Mouse (Mus musculus) T-helper 17 cell (primary cell): ENCODE results near the gene Dbt.
"Not testable (repeated sequence)": the region's sequence is repeated elsewhere in the genome, so short reads cannot be mapped to it uniquely, and the experiment has no call there.

Experiments
- in situ Hi-C, 2 experiments: fragments of 300-600 bp; cut with MboI, MseI; formaldehyde crosslinking; loops; 1 replicate in 1 of 2; 2 replicates in 1 of 2; pipeline ENCODE4 v1.15.1; 2025; ENCODE audit warnings: high pct_unique_total_duplicates in 2 of 2

Gene Dbt

DNA sequence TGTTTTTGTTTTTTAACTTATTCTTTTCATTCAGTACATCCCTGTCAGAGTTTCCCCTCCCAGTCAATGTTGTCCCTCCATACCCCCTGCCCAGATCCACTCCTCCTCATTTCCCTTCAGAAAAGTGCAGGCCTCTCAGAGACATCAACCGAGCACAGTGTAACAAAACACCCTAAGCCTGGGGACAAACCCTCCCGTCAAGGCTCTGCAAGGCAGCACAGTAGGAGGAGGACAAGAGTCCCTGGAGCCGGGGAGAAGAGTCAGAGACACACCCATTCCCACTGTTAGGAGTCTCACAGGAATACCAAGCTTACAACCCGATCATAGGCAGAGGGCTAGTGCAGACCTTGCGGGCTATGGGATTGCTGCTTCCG, 24.3 kb downstream of the Dbt start:
- in situ Hi-C loops = no loop called here

DNA sequence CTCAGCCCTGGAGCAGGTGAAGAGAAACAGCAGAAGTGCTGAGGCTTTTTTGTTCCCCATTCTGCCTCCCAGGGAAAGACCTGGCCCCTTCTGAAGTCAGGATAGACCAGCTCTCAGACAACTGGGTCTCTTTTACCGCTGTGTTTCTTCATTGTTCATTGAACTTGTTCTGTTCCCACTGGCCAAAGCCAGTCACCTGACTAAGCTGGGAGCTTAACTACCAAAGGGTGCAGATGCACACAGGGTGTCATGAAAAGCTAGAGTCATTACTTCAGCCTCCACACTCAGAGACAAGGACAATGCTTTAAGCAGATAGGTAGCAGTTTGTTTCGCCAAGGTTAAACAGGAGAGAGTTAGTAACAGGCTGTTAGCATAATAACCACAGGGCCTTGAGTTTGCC, 29.2 kb downstream of the Dbt start:
- in situ Hi-C loops = no loop called here

DNA sequence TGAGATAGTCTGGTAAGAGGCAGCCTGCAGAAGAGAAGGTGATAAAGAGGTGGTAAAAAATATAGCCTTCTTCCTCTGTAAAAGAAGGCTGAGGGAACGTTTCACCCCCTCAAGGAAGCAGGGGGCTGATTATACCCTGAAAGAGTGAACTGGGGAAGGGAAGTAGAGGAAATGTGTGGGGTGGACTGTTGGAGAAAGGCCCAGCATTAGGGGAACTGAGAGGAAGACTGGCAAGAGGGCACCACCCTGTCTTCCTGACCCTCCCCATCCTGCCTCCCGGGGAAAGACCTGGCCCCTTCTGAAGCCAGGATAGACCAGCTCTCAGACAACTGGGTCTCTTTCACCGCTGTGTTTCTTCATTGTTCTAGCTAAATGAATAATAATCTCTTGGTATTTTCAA, 29.7 kb downstream of the Dbt start:
- in situ Hi-C loops = no loop called here

DNA sequence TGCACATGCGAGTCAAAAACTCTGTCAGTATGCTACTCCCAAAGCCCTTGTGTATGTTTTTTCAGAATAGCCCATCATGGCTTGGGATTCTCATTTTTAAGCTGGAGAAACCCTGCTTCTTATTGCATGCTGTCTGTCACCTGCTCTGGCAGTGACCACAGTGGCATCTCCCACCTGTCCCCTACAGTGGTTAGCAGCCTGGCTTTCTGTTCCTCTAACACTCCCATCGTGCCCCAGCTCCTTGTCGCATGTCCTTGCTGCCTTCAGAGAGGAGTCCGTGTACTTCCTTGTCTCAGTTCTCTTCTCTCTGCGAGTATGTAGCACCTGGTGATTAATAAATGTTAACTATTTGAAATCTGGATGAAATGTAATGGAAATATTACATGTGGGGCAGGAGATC, 34.6 kb downstream of the Dbt start:
- in situ Hi-C loops = no loop called here

DNA sequence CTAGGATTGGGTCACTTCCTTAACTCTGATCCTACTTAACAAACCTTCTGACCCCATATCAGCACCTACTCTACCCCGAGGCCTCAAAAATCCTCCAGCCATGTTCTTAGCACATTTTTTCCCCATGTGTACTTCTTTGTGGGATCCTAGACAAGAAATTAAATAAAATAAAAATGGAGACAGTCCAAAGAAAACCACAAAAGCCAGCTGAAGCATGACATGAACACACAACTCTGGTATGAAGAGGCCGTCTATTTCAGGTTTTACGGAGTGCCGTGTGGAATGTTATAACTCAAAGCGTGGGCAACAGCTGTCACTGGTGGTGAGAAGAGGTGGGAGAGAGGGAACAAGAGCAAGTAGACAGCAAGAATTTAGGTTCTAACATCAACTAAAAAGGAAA, 38.5 kb downstream of the Dbt start:
- in situ Hi-C loops = loop anchor here in 1 of 2 experiments (10.0 kb wide), 1 partner anchor 703 kb away; no protein-coding TSS in a partner anchor

DNA sequence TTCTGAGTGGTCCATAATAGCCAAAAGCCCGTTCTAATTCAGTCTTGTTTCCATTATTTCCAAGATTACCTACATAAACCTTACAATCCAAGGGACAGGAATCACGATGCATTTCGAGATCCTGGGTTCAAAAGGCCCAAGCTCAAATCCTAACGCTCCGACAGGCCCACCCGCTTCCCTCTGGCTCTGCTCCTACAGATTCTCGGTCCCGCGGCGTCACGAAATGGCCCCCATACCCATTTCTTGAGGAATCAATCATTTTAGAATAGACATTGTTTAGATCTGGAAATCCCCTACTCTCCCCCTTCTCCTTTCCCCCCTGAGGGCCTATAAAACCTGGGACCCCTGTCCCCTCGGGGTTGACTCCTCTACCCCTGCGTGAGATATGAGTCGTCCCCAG, 48.4 kb downstream of the Dbt start:
- in situ Hi-C loops = not testable (repeated sequence)

DNA sequence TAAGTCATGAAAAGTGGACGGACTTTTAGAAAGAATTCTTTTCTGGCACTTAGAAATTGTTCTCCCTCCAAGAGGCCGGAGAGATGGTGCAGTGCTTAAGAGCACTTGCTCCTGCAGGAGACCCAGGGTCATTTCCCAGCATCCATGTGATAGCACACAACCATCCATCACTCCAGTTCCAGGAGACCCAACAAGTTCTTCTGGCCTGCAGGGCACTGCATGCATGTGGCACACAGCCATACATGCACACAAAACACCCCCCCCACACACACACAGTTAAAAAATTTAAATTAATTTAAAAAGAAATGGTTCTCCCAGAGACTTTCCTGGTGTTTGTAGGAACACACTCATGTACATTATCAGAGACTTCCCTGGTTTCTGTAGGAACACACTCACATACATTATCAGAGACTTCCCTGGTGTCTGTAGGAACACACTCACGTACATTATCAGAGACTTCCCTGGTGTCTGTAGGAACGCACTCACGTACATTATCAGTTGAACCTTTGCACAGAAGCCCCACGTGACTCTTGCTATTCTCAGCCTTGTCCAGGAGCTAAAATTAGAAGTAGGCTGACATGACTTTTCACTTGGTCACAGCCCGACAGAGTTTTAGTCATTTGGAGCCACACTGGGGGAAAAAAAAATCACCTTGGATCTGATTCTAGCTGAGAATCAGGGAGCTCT, 49.7 kb downstream of the Dbt start, which contains the start of gene Lrrc39:
Gene Lrrc39, plus strand, starts transcription at position 566 of the 687 bp plus-strand sequence.
- in situ Hi-C loops = no loop called here

DNA sequence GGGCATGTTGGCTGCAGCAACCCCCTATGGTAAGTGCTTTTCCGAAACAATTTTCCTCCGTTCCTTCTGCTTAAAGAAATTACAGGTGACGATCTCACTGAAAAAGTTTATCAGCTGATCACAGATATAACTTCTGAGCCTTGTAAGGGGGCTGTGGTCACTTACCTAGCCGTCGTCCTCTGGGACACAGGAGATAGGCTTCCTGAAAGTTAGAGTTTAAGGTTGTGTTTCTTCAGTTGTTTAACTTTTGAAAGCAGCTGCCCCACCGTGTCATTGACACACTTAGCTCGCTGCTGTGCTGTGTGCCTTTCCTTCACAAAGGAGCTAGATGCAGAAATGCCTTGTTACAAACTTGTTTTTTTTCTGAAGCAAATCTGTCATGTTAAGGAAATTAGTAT, 50.2 kb downstream of the Dbt start:
- in situ Hi-C loops = no loop called here

DNA sequence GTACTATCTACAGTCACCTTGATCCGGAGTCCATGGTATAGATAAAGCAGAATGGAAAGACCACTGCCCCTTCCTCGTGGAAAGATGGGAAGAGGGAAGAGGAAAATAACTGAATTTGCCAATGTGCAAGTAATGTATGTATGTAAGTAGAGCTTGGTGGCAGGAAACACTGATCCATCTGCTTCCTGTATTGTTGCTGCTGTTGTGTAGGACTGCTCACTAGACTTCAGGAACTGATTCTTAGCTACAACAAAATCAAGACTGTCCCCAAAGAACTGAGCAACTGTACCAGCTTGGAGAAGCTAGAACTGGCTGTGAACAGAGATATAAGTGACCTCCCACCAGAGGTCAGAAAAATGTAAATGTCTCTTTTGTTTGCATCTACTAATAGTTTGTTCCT, 57.8 kb downstream of the Dbt start:
- in situ Hi-C loops = no loop called here

DNA sequence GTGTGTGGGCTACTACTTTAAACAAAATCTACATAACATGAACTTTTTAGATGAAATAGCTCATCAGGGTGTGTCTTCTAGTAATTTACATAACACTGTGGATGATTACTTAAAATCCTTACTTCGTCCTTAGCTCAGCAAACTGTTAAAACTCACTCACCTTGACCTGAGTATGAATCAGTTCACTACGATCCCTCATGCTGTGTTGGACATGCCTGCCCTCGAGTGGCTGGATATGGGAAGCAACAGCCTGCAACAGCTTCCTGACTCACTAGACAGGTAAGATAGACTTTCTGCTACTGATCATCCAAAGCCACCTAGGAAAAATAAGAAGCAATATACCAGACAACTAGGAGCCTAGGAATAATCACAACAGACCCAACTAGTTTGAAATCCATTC, 64.4 kb downstream of the Dbt start:
- in situ Hi-C loops = no loop called here

DNA sequence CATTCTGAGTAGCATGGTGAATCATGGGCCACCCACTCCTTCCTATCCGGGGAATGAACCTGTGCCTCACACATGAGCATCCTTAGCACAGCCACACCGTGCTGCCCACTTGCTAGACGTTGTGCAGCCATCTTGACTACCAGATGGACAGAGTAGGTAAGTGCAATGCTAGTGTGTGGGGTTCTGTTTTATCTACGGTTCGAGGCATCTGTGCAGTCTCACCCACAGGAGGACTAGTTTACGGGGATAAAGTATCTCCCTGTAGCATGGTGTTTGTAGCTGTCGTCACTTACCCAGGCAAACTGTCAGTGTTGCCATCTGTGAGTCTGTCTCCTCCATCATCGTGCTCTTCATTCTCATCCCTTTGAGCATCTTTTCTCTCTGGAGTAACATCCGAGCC, 69.3 kb downstream of the Dbt start:
- in situ Hi-C loops = no loop called here

DNA sequence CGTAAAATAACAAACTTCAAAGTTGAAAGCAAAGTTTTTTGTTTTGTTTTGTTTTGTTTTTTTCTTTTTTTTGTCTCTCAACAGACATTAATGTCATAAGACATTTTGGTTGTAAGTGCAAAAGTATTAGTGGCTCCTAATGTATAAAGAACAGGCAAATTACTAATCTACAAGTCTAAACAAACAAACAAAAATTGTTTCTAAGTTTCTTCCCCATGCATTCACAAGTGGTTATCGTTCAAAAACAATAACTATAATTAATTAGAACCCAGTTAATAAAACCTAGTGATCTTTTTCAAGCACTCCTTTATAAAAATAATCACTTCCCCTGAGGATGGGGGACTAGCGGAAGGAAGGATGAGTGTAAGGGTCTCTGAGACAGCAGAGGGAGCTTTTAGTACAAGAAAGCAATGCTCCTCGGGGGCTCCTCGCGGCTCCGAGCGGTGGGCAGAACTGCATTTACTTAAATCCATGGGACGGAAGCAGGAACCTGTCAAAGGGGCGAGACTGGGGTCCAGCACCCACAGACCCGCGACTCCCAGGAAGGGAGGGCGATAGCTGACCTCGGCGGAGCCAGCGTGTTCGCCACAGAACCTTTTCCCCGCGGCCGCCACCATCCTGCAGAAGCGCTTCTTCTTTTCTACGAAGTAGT, 81.3 kb downstream of the Dbt start:
- in situ Hi-C loops = no loop called here

DNA sequence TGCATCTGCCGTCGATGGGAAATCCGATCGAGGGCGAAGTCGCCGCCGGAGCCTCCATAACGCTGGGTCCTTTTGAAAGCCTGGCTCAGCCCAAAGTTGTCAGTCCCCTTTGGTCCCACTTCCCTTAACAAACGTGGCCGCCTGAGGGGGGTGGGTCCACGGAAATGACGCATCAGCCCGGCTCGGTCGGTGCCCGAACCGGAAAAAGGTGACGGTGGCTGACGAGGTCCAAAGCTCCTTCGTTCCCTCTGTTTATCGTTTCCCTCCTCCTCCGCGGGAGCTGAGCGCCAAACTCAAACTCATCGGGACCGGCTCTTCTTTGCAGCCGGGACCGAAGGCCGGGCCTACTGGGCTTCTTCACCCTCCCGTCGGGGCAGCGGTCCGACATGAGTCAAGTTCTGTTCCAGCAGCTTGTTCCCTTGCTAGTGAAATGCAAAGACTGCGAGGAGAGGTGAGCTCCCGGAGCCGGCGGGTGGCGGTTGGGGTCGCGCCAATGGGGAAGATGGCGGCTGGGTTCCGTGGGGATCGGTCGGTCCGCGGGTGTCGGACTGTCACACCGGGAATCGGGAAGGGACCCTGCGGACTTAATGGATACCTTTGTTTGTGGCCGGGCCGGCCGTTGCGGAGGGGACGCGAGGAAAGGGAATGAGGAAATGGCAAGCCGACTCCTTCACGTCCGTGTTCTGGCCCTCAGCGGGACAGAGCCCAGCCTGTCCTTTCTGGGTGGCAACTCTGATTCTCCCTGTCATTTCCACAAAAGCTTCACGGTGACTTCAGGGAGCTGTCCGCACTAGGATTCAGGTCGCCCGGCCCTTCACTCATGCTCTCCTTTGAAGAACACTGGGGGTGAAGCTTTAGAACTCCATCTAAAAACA, 82.1 kb downstream of the Dbt start, which contains the start of gene Sass6:
Gene Sass6, plus strand, starts transcription at position 255 of the 875 bp plus-strand sequence.
- in situ Hi-C loops = loop anchor here (5.0 kb wide), 2 partner anchors 173 to 258 kb away; partner anchors contain the start of gene Cdc14a (in 1 of the 2)

DNA sequence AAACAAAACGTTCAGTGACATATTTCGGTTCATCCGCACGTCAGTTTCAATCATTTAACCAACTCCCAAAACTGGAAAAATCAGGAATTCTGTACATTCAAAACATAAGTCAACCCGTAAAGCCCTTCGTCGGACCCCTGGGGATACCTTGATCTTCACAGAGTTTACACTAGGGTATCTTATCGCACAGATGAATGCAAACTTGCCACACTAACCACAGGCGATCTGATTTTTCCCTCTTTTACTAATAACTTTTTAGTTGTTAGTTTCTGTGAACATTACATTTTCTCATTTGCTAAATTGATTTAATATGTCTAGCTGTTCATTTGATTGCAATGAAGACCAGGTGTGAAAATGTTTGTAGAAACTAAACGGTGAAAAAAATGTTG, 82.7 kb downstream of the Dbt start:
- in situ Hi-C loops = loop anchor here (5.0 kb wide), 2 partner anchors 173 to 258 kb away; partner anchors contain the start of gene Cdc14a (in 1 of the 2)
